Mouse (Mus musculus) small intestine, adult 2 months (tissue): ENCODE results near the gene Tm6sf1.

Source experiments
- CTCF ChIP-seq: fragments of 200-500 bp; IDR thresholded peaks from 2 replicates; pipeline ENCODE4 v1.5.1; 2012; ENCODE audit warnings: low read depth, mild to moderate bottlenecking, control low read depth, inconsistent platforms, low read length, moderate library complexity, mixed read lengths; ENCODE audit not compliant: insufficient replicate concordance, insufficient read length; ENCODE audit errors: extremely low read depth
- POLR2A ChIP-seq: fragments of 200-500 bp; IDR thresholded peaks from 2 replicates; pipeline ENCODE4 v1.6.1; 2012; ENCODE audit warnings: low read depth, mild to moderate bottlenecking, control low read depth, inconsistent platforms, low read length, moderate library complexity

DNA sequence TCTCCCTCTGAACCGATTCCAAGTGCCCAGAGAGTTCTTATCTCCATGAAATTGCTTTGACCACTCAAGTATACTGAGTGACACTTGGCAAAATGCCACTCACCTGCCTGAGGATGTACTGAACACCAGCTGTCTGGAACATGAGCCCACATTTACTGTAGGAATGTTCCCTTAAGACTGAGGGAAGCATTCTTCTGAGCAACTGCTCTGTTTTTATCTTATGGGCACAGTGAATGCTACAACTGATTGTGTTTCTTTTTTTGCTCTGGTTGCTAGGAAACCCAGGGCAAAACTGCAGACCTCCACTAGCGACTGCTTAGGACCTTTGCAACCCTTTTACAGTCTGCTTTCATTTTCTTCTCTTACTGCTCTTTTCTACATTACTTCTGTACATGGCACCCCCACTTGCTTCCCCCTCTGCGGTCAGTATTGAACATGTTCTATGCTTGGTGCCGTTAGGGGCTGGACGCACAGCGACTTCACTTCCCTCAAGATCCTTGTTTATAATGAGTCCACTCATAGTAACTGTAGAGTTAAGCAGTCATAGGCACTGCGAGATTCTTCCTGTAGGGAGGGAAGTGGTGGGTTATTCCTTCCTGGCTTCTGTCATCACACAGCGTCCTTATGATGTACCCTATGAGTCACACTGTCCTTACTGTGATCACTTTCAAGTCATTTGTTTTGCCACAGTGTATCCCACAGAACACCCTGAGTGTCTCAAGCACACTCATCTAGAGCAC lies 4.1 kb upstream of the Tm6sf1 start:
- no peak for TF ChIP-seq POLR2A
- TF ChIP-seq CTCF = no peak
